Mouse (Mus musculus) forelimb bud, embryonic 11.5 days (tissue): ENCODE results near the gene Ndufb2.

Source experiments
- DNase-seq: peaks from one replicate; pipeline ENCODE4 v3.0.0-alpha.2; 2012; ENCODE audit warnings: low read depth, low spot score

The Ndufb2 gene

GRCm38 (mm10) chr6:39579552-39579951, 12.8 kb upstream of the Ndufb2 start:
- no peak for DNase-seq

GRCm38 (mm10) chr6:39580558-39580957, 11.8 kb upstream of the Ndufb2 start:
- DNase-seq = no peak

- no peak for DNase-seq
Measured at GRCm38 (mm10) chr6:39581087-39581784, 11.1 kb upstream of the Ndufb2 start.

GRCm38 (mm10) chr6:39585517-39585916, 6.9 kb upstream of the Ndufb2 start, which contains the start of gene Gm42420:
Gene Gm42420 (plus strand): TSS chr6:39585753.
- no peak for DNase-seq

- no peak for DNase-seq
Measured at GRCm38 (mm10) chr6:39591481-39591880, 893 bp upstream of the Ndufb2 start.

GRCm38 (mm10) chr6:39600851-39601250, 8.5 kb downstream of the Ndufb2 start:
- no peak for DNase-seq

GRCm38 (mm10) chr6:39601828-39602227, 9.5 kb downstream of the Ndufb2 start:
- no peak for DNase-seq

GRCm38 (mm10) chr6:39604565-39604964, 12.2 kb downstream of the Ndufb2 start:
- no peak for DNase-seq

- no peak for DNase-seq
Measured at GRCm38 (mm10) chr6:39606056-39606455, 13.7 kb downstream of the Ndufb2 start.

- DNase-seq = no peak
Measured at GRCm38 (mm10) chr6:39606862-39607261, 14.5 kb downstream of the Ndufb2 start.

- no peak for DNase-seq
Measured at GRCm38 (mm10) chr6:39607365-39607764, 15.0 kb downstream of the Ndufb2 start.

GRCm38 (mm10) chr6:39610207-39610606, 17.8 kb downstream of the Ndufb2 start:
- DNase-seq = no peak

GRCm38 (mm10) chr6:39611296-39611695, 18.9 kb downstream of the Ndufb2 start:
- DNase-seq = no peak
